Mouse (Mus musculus) thymus, postnatal 14 days (tissue): ENCODE results near the gene Apoo.
A peak's percentile ranks its signal among the peaks of the same experiment; 100 is the strongest.
"Not testable (repeated sequence)": the region's sequence is repeated elsewhere in the genome, so short reads cannot be mapped to it uniquely, and the experiment has no call there.

ENCODE experiments used
- DNase-seq: peaks from one replicate; pipeline ENCODE4 v3.0.0; 2021

Gene Apoo

DNA sequence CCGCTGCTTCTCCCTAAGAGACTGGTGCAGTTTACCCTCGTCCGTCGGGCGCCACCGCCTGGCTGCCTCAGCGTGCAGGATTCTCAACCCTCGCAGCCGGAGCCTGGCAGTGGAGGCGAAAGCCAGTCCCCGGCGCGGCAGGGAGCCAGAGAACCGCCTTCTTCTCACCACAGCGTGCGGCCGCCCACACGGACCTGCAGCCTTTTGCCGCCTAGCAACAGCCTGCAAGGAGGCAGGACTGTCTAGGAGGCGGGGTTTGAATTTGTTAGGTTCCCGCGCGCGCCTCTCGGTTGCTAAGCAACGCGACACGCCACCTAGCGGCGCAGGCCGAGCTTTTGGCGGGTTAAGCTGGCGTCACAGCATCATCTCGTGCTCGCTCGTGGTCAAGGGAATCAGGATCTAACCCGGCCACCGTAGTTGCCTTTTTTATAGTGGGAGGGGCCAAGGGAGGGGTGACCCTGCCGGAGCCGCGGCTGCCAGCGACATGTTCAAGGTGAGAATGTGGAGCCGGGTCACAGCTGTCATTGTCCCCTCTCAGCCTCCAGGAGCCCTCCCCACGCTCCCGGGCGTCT, at the start of gene Apoo, which contains the start of gene Fam90a1b:
Gene Apoo, plus strand, starts transcription at position 448 of the 572 bp plus-strand sequence.
Gene Fam90a1b, minus strand, starts transcription at position 108 of the 572 bp plus-strand sequence.
- peak; percentile 95 for DNase-seq

DNA sequence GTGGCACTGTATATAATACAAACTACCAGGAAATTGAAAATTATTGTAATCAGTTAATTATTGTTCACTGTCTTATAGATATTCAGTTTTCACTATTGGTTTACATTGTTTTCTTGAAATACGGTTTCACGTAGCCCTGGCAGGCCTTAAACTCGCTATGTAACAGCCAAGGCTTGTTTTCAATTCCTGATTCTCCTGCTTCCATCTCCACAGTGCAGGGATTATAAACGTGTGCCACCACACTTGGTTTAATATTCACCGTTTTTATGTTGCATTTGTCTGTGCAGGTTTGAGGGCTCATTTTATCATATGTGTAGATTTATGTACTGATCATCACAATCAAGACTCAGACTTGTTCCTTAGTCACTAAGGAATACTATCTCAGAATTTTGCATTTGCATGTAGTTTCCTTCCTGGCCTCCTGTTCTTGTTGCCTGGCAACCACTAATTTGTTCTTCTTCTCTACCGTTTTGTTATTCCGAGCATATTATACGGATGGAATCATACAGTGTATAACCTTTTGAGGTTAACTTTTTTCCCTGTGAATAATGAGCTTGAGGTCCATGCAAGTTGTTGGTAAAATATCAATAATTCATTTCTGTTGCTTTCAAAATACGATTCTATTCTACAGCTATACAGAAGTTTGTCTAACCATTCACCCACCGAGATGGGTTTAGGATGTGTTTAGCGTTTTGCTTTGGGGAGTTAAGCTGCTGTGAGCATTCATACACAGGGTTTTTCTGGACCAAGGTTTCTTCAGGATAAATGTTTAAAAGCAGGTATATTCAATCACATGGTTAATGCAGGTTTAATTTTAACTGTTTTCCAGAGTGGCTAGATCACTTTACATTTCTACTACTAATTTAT, 45.6 kb upstream of the Apoo start:
- no peak for DNase-seq

DNA sequence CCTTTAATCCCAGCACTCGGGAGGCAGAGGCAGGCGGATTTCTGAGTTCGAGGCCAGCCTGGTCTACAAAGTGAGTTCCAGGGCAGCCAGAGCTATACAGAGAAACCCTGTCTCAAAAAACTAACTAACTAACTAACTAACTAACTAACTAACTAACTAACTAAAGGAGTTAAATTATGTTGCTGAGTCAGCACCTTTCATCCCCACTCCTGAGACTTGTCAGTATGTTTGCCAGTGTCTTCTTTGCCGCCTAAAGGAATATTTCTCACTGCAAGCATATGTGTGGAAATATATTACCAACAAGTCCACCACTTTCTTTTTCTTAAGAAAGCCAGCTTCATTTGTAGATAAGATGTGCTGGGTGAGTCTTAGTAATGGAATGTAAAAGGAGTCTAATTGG, 23.3 kb upstream of the Apoo start:
- not testable (repeated sequence) for DNase-seq

DNA sequence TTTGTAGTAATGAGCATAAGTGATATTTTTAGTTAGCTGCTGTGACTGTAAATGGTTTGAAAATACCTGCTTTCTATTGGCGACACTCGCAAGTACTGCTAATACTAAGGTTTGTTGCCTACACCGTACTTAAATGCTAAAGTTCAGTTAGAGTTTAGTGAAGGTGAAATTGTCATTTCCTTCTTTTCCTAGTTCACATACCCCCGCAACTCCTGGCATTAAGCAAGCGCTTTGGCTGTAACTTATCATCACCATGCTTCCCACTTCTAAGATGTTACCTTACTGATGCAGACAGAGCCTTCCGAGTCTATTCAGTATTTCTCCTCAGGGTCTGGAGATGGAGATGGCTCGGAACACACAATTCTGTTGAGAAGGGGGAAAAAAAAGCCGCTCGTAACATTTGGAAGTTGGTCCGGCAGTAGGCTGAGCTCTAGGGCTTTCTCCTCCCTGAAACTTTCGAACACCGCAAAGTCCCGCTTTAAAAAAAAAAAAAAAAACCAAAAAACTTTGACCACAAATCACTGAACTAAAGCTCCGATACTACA, 1.5 kb upstream of the Apoo start:
- no peak for DNase-seq

DNA sequence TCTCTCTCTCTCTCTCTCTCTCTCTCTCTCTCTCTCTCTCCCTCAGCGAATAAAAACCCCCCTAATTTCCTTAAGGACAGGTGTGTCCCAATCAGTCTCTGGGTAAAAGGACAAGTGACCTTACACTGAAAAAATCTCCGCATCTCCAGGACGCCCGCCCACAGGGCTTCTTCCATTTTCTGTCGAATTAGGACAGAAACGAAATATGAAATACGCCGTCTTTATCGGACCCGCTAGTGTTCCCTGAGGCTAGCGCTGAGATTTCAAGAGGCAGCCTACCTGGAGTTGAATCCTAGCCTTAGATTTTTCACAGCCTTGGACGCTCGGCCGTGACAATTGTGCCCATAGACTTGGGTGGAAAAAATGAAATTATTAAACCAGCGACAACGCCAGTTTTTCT, 888 bp upstream of the Apoo start:
- peak; percentile 6 for DNase-seq

DNA sequence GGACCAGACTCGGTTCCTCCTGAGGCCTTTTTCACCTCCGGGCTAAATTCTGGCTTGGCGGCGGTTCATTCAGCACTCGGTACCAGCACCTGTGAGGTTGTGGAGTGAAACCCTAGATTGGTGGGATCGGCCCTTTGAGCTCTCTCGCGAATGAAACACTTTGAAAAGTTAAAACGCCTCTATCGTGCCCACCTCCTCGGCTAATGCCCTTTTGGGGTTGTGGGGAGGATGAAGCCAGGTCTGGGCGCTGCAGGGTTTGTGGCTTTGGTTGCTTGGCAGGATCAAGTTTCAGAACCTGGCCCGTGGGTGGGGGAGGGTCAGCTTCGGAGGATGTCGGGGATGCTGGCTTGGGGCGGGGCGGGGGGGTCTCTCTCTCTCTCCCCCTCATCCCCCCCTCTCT, 331 bp downstream of the Apoo start:
- DNase-seq = peak; percentile 50

DNA sequence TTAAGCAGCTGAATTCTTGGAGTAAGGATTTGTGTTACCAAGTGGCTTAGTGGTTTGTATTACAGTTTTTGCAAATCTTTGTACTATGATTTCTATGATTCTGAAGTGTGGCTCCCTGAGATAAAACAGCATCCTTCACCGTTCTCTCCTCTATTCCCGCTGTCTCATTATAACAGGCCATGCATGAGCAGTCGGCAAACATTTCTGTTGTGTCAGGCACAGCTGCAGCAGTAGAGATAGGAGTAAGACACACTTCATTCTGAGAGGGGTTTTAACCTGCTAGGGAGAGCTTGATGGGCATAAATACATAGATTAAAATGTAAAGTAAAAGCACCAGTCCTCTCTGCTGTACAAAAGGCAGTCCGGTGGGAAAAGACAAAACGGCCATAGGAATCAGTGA, 11.8 kb downstream of the Apoo start:
- no peak for DNase-seq

DNA sequence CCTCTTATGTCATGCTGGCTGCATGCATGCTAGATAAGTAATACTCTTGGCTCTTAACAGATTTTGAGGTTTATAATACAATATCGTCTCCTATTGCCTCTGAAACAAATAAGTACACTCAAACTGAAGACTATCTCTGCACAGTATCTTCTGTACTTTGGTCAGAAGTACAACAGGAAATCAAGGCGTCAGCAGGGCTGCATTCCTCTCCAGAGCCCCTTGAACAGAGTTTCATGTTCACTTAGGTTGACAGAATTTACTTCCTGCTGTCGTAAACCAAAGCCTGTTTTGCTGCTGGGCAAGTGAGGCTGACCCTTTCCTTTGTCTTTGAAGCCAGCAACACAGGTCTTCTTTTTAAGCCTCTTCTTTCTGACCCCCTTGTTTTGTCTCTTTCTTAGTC, 42.1 kb downstream of the Apoo start:
- no peak for DNase-seq

DNA sequence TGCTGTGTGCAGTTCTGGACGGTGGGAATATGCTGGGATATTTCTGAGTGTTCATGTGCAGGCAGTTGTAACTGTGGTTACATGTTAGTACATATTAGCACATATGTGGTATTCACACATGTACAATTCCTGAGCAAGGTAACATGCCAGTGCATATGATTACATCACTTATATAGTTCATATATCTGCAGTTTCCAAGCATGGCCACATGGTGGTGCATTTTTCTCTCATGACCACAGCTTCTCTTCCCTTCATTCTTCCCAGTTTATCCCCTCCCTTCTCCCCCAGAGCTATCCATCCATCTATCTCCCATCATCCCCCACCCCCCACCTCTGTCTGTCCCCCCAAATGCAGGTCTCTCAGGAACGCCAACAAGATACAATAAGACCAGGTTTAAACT, 53.3 kb downstream of the Apoo start:
- DNase-seq = no peak

DNA sequence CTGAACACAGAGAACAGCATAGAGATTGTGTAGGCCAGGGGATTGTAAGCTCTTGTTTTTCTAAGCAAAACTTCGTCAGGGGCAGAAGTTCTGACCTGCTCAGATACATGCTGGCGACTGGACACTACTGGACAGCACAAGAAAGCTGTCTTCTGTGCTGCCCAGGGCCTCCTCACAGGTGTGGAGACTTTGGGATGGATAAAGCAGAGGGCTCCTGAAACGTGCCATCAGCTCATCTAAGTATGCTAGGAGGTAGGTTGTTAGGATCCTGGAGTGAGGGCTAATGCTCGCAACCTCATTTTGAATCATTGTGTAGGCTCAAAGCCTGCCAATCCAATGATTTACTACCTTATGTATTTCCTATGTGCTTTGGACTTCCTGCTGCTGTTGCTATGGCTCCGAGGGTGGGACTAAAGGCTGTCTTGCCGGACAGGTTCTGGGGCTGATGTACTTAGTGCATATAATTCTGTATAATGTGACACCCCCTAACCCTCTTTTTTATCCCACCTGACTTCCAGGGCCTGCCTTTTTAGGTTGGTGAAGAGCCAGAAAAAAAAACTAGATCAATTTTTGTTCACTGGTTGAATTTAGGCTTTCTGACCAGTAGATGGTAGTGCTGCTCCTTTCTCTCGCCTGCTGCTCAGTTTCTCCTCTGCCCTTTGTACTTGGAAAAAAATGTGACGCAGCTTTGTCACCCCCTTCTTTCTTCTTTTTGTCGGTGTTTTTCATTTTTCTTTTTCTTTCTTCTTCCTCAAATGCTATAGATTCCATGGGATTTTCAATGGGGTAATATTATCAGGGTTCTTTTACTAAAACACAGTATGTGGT, 64.8 kb downstream of the Apoo start:
- peak; percentile 2 for DNase-seq

DNA sequence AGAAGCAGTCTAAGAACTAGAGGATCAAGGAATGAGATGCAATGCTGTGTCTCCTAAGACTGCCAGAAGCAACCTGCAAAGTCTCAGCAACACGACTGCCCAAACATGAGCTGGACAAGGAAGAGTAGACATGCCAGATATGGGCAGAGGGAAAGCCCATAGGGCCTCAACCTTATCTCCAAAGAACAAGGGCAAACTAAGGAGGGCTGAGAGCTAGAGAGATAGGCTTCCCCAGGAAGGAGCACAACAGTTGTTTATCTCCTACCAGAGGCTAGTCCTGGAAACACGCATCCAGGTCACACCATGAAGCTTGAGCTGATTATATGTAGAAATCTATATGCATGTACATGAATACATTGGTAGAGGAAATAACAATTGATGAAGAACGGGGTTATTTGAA, 78.5 kb downstream of the Apoo start:
- DNase-seq = not testable (repeated sequence)

DNA sequence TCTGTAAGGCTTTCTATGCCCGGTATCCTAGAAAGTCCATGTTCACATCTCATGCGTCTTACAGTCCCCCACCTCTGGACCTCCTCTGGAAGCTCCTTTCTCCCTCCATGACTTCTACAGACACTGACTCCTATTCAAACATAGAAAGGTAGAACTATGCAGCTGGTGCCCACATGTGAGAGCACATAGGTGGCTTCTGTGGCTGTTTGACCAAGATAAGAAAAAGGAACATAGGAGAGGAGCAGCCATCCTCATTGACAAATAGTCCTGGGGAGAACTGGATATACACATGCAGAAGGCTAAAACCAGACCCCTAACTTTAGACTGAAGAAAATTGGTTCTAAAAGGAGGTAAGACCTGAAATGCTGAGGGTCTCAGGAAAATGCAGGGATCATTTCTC, 79.1 kb downstream of the Apoo start:
- not testable (repeated sequence) for DNase-seq

DNA sequence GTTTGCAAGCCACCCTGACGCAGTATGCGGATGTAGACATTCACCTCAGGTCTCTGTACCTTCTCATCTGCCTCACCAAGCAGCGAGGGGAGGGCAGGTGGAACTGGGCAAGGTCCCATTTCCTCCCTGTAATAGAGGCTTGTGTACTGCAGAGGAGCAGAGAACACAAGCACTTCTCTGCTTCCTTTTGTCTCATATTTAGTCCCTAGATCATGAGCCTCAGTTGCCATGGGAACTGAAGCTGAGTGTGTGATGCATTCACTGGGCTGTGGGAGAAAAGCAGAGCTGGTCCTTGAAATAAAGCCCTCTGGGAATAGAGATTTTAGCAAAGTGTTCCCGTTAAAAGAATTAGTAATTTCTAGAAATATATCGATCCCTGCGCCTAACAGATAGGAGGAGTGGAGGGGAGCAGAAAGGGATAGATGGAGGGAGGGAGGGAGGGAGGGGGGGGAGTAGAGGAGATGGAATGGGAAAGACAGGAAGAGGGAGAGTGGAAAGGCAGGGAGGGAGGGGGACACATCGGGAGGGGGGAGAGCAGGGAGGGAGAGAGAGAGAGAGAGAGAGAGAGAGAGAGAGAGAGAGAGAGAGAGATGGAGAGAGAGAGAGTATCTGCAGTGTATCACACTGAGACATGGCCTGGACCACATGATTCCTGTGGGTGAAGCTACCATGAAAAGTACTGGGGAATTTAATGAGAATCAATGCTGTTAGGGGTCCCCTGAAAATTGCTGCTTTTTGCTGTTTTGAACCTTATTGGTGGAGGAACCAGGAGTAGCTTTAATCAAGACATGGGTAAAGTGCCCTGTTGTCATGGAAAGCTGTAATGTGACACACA, 83.3 kb downstream of the Apoo start:
- DNase-seq = not testable (repeated sequence)

DNA sequence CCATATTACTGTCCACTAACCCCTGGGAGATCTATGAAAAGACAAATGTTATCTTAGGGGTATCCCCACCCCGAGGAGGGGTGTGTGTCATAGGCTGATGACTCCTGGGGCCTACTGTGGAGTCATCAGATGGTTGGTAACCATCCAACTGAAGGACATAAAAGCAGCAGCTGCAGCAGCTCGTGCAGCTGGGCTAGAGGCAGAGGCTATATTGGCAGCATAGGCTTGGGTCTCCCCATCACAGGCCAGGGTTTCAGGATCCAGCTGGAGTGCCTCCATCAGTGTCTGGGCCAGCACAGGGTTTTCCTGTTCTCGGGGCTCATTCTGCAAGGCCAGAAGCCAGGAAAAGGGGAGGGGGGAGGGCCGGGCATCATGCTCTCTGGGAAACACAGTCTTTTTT, 92.4 kb downstream of the Apoo start:
- no peak for DNase-seq

DNA sequence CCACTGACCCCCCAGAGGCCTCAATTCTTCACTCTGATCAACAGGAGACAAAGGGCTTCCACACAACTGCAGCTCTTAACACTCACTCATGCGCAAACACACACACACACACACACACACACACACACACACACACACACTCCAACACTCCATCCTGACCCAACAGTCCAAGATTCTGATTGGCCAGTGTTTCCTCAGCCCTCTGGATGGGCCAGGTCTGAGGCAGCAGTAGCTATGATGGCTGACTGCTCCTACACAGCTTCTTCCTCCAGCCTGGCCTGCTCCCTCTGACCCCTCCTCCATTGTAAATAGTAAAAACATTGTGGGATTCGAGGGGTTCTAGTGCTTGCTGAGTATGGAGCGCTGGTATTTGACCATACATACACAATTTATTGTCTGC, 94.6 kb downstream of the Apoo start:
- not testable (repeated sequence) for DNase-seq

DNA sequence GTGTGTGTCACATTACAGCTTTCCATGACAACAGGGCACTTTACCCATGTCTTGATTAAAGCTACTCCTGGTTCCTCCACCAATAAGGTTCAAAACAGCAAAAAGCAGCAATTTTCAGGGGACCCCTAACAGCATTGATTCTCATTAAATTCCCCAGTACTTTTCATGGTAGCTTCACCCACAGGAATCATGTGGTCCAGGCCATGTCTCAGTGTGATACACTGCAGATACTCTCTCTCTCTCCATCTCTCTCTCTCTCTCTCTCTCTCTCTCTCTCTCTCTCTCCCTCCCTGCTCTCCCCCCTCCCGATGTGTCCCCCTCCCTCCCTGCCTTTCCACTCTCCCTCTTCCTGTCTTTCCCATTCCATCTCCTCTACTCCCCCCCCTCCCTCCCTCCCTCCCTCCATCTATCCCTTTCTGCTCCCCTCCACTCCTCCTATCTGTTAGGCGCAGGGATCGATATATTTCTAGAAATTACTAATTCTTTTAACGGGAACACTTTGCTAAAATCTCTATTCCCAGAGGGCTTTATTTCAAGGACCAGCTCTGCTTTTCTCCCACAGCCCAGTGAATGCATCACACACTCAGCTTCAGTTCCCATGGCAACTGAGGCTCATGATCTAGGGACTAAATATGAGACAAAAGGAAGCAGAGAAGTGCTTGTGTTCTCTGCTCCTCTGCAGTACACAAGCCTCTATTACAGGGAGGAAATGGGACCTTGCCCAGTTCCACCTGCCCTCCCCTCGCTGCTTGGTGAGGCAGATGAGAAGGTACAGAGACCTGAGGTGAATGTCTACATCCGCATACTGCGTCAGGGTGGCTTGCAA, 95.9 kb downstream of the Apoo start:
- DNase-seq = not testable (repeated sequence)
